Mouse (Mus musculus): ENCODE measurements around the gene Hs3st6.

GRCm38 (mm10) chr17:24743896-24744295 is 8.9 kb upstream of the Hs3st6 start:
- TF ChIP-seq POLR2A (IDR thresholded peaks at IDR 0.05; ENCODE audit: borderline replicate concordance, insufficient read depth, low read length) (no peak), CTCF (IDR thresholded peaks at IDR 0.05; ENCODE audit: borderline replicate concordance, insufficient read depth, low read depth, low read length) (no peak)
